ENCODE assay signal across 21 mouse cellular contexts in genomic region chr13:74104417-74104816, GRCm38 (mm10). TPM values are rescaled to one million over a fixed set of nuclear protein-coding genes. Genes with fewer than 3 reads are reported as not detected.
"Had no signal": no experiment of that assay in that cellular context is flagged by ENCODE, and none has a peak within 500 bp of the region (broad histone marks: within the 10 kb centered on the region; RNA-seq: fewer than 3 reads in every experiment).

No protein-coding gene starts in this region.

- H3K36me3 ChIP-seq: midbrain, embryonic 13.5 days; midbrain, embryonic 15.5 days; neural tube, embryonic 12.5 days; stomach, embryonic 15.5 days had no signal

- H3K4me2 ChIP-seq: lung, embryonic 14.5 days; midbrain, embryonic 11.5 days; midbrain, embryonic 13.5 days; midbrain, embryonic 15.5 days; neural tube, embryonic 12.5 days; stomach, embryonic 15.5 days had no signal

- H3K4me1 ChIP-seq: megakaryocyte, embryonic 14.5 days; midbrain, embryonic 13.5 days; midbrain, embryonic 15.5 days; neural tube, embryonic 12.5 days; stomach, embryonic 15.5 days had no signal

- H3K9ac ChIP-seq: lung, embryonic 14.5 days; midbrain, embryonic 13.5 days; midbrain, embryonic 15.5 days; neural tube, embryonic 12.5 days; stomach, embryonic 15.5 days had no signal

- ATAC-seq: midbrain, embryonic 13.5 days; midbrain, embryonic 15.5 days had no signal

- H3K9me3 ChIP-seq: megakaryocyte, embryonic 14.5 days; midbrain, embryonic 13.5 days; midbrain, embryonic 15.5 days; neural tube, embryonic 12.5 days; stomach, embryonic 15.5 days had no signal

- DNase-seq: lung, adult 18-20 months; lung, embryonic 14.5 days; lung, postnatal 14 days; lung, postnatal 36 days; right cerebral cortex, postnatal 14 days; spleen, adult 18-20 months; thymus, adult 2 months; thymus, postnatal 25 days; thymus, postnatal 4 days had no signal

- H3K27ac ChIP-seq: macrophage; midbrain, embryonic 13.5 days; midbrain, embryonic 15.5 days; neural tube, embryonic 12.5 days; stomach, embryonic 15.5 days; stomach, postnatal 0 days had no signal

- H3K4me3 ChIP-seq: megakaryocyte, embryonic 14.5 days; midbrain, embryonic 13.5 days; midbrain, embryonic 15.5 days; neural tube, embryonic 12.5 days; stomach, embryonic 15.5 days had no signal

- H3K27me3 ChIP-seq: midbrain, embryonic 13.5 days; midbrain, embryonic 15.5 days; neural tube, embryonic 12.5 days; stomach, embryonic 15.5 days had no signal

RNA-seq across cellular contexts. Expression of gene Slc9a3, which starts 16.8 kb away (rescaled TPM):
- total RNA-seq: megakaryocyte progenitor cell, adult 5-6 weeks; monocyte, adult 5-6 weeks; neutrophil, adult 5-6 weeks had no signal
- polyA plus RNA-seq: lung, embryonic 16.5 days; macrophage had no signal
